Mouse (Mus musculus) spleen, adult 2 months (tissue): ENCODE results near the gene Vkorc1.

ENCODE experiments used
- CTCF ChIP-seq: fragments of 200-500 bp; IDR thresholded peaks from 2 replicates; pipeline ENCODE4 v1.5.1; 2011; ENCODE audit warnings: mild to moderate bottlenecking, inconsistent platforms; ENCODE audit not compliant: insufficient read depth, insufficient read length, insufficient replicate concordance; ENCODE audit errors: extremely low read depth
- POLR2A ChIP-seq: fragments of 200-500 bp; IDR thresholded peaks from 2 replicates; pipeline ENCODE4 v1.6.1; 2011; ENCODE audit warnings: low read depth, low read length, inconsistent platforms

- TF ChIP-seq POLR2A (no peak), CTCF (no peak)
Measured at GRCm38 (mm10) chr7:127927726-127928125, 32.3 kb upstream of the Vkorc1 start.
